Mouse (Mus musculus): Measurements from ENCODE around the gene Gpr179.

DNA sequence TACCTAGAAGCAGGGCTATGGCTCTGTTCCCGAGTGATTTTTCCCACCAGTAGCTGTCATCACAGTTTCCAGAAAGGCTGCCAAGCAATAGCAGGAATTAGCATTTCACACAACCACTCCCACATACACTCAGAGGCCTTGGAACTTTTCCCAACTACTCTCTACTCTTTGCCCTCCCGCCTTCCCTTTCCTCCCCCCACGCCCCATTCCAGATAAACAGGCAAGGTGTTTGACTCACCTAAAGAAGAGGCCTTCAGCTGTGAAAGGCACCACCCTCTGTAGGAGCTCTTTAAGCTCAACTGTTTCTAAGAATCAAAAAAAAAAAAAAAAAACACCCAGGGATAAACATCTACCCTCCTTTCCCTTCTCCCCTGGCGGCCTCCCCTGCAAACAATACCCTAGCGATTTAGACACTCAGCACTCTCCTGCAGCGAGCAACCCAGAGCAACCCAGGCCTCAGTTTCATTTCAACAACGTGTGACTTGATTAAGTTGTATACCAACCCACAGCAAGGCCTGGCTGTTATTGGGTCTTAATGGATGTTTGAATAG is 49.6 kb downstream of the Gpr179 start:
- TF ChIP-seq POLR2A (IDR thresholded peaks at IDR 0.05; ENCODE audit: low read depth, low read length) (no peak), CTCF (IDR thresholded peaks at IDR 0.05; ENCODE audit: extremely low read depth, insufficient read length, insufficient replicate concordance, low read depth, low read length) (no peak)

Data from small intestine, adult 2 months (tissue).